Mouse (Mus musculus) heart, adult 2 months (tissue): ENCODE results near the gene Piga.

Experiments
- CTCF ChIP-seq: fragments of 200-600 bp; IDR thresholded peaks from 2 replicates; pipeline ENCODE4 v1.8.1; 2022; ENCODE audit warnings: antibody characterized with exemption, mild to moderate bottlenecking, moderate library complexity
- EP300 ChIP-seq: fragments of 200-500 bp; IDR thresholded peaks from 2 replicates; pipeline ENCODE4 v1.6.1; 2011; ENCODE audit warnings: low read depth, low read length, control low read depth; ENCODE audit not compliant: insufficient read depth
- POLR2A ChIP-seq: fragments of 200-500 bp; IDR thresholded peaks from 2 replicates; pipeline ENCODE4 v1.6.1; 2011; ENCODE audit warnings: mild to moderate bottlenecking, low read depth, low read length, control low read depth; ENCODE audit not compliant: insufficient read depth

- TF ChIP-seq CTCF: no peak
- TF ChIP-seq POLR2A: no peak
- no peak for TF ChIP-seq EP300
Measured at GRCm38 (mm10) chrX:164439462-164439861, 19.9 kb downstream of the Piga start.
